In genomic region chr4:141101855-141102254, GRCm38 (mm10) we compare ENCODE assay signal across 10 mouse cellular contexts. TPM values are rescaled to one million over a fixed set of nuclear protein-coding genes. Genes with fewer than 3 reads are reported as not detected.
A peak's percentile ranks its signal among the peaks of the same experiment; 100 is the strongest.
DNase-seq lines count a peak whose midpoint lies in the region; ATAC-seq and TF ChIP-seq lines count a peak whose summit lies in the region.
"Had no signal": no experiment of that assay in that cellular context is flagged by ENCODE, and none has a peak within 500 bp of the region (broad histone marks: within the 10 kb centered on the region; RNA-seq: fewer than 3 reads in every experiment).

No protein-coding gene starts in this region.

- H3K4me2 ChIP-seq in liver, embryonic 12.5 days = no peak overlapping the region
- H3K4me2 ChIP-seq: stomach, embryonic 15.5 days had no signal

- H3K27me3 ChIP-seq in liver, adult 2 months (ENCODE audit: control insufficient read depth, insufficient read depth, low read length) = no peaks in the 10 kb centered on the region
- 0 out of 2 replicates have a peak, but pooled peaks cover 9% of the 10 kb centered on the region for H3K27me3 ChIP-seq in liver, embryonic 12.5 days (replicated peaks)
- H3K27me3 ChIP-seq: stomach, embryonic 15.5 days had no signal

- no peak for TF ChIP-seq POLR2A in liver, adult 2 months (IDR thresholded peaks at IDR 0.05; ENCODE audit: extremely low read depth, insufficient read depth, low read length)

- no peaks in the 10 kb centered on the region for H3K36me3 ChIP-seq in liver, adult 2 months (ENCODE audit: control insufficient read depth, insufficient read depth, low read length)
- H3K36me3 ChIP-seq in liver, embryonic 12.5 days = no peaks in the 10 kb centered on the region
- H3K36me3 ChIP-seq: stomach, embryonic 15.5 days had no signal

- DNase-seq in adrenal gland, postnatal 14 days = peak; percentile 69
- DNase-seq in adrenal gland, adult (ENCODE audit: inconsistent age in 2 of 2, low spot score in 1 of 2) = no peak
- DNase-seq in liver, adult 2 months (ENCODE audit: extremely low read depth, low read depth, low spot score) = no peak
- peak; percentile 37 for DNase-seq in c-Kit-positive CD71-negative TER-119-negative erythroid progenitor cells, embryonic 14.5 days (ENCODE audit: low read depth)
- DNase-seq in natural killer cell, adult 2 months (ENCODE audit: low spot score in 2 of 2) = no peak

- no peak for ATAC-seq in liver, embryonic 12.5 days
- ATAC-seq in megakaryocyte progenitor cell, adult 5-6 weeks (replicated peaks; ENCODE audit: poor library complexity) = peak; percentile 45; the same call in 1 of the 2 replicates
- no peak for ATAC-seq in inflammation-experienced regulatory T-cells, adult 6 months

- H3K4me1 ChIP-seq in liver, adult 2 months (ENCODE audit: control insufficient read depth, insufficient read depth, low read length) = no peaks in the 10 kb centered on the region; the same call in 1 of the 2 replicates
- H3K4me1 ChIP-seq in liver, embryonic 12.5 days = peaks cover 23% of the 10 kb centered on the region
- H3K4me1 ChIP-seq: stomach, embryonic 15.5 days had no signal

- H3K9me3 ChIP-seq in liver, embryonic 12.5 days (replicated peaks) = no peaks in the 10 kb centered on the region
- H3K9me3 ChIP-seq: stomach, embryonic 15.5 days had no signal

- peak; percentile 56 for TF ChIP-seq CTCF in liver, adult 2 months (IDR thresholded peaks at IDR 0.05; ENCODE audit: low read depth, low read length)

- WGBS in liver, adult 2 months = 67% methylated on average over 6 of the region's 6 CpGs
- 54% methylated on average over 6 of the region's 6 CpGs for WGBS in liver, embryonic 12.5 days (ENCODE audit: insufficient replicate concordance)

- no peak overlapping the region for H3K27ac ChIP-seq in liver, adult 2 months (replicated peaks; ENCODE audit: insufficient read depth, low read depth, low read length)
- no peak overlapping the region for H3K27ac ChIP-seq in liver, embryonic 12.5 days
- H3K27ac ChIP-seq: stomach, embryonic 15.5 days had no signal

- H3K9ac ChIP-seq in liver, adult 2 months (ENCODE audit: low read depth, low read length) = no peak overlapping the region
- no peak overlapping the region for H3K9ac ChIP-seq in liver, embryonic 12.5 days
- H3K9ac ChIP-seq: stomach, embryonic 15.5 days had no signal

- H3K4me3 ChIP-seq in liver, adult 2 months (ENCODE audit: insufficient read depth, low read depth, low read length) = no peak overlapping the region
- H3K4me3 ChIP-seq in liver, embryonic 12.5 days = no peak overlapping the region
- H3K4me3 ChIP-seq: stomach, embryonic 15.5 days had no signal

- no peaks in the 10 kb centered on the region for H3K79me2 ChIP-seq in liver, adult 2 months (ENCODE audit: control insufficient read depth, insufficient read depth, low read length)

RNA-seq across cellular contexts. Expression of gene Spata21, which starts 13.7 kb away (rescaled TPM):
- not detected in 2 replicates for total RNA-seq in adrenal gland, postnatal 14 days (2021)
- not detected in 2 replicates for total RNA-seq in liver, adult 2 months (2014; rRNA removed)
- polyA plus RNA-seq in liver, adult 2 months (2012; rRNA removed) = not detected in 2 replicates
- 0.05 TPM in 1 of 2 replicates, not detected in the other for polyA plus RNA-seq in liver, embryonic 12.5 days (2016; fragmentation: Nextera tagmentation; extraction: Ambion mirVana)
- total RNA-seq in megakaryocyte progenitor cell, adult 5-6 weeks (2015) = not detected in 2 replicates
- not detected in 2 replicates for total RNA-seq in megakaryocyte progenitor cell, adult 5-6 weeks (2017)
- 1 to 10 TPM; 1.1 to 1.5 (median 1.5) TPM for polyA plus RNA-seq in inflammation-experienced regulatory T-cells, adult 6 months (2017; shearing (Covaris generic))
- polyA plus RNA-seq: liver, embryonic 16.5 days had no signal

RNA-seq across cellular contexts. Expression of gene Necap2, which starts 23.7 kb away (rescaled TPM):
- 45.5 and 56.4 TPM in 2 replicates for total RNA-seq in adrenal gland, postnatal 14 days (2021)
- total RNA-seq in liver, adult 2 months (2014; rRNA removed) = 5.2 and 8.5 TPM in 2 replicates
- polyA plus RNA-seq in liver, adult 2 months (2012; rRNA removed) = 7.6 and 11.3 TPM in 2 replicates
- 136 and 143 TPM in 2 replicates for polyA plus RNA-seq in liver, embryonic 12.5 days (2016; fragmentation: Nextera tagmentation; extraction: Ambion mirVana)
- total RNA-seq in megakaryocyte progenitor cell, adult 5-6 weeks (2015) = 33.5 and 37.1 TPM in 2 replicates
- 50.4 and 64.3 TPM in 2 replicates for total RNA-seq in megakaryocyte progenitor cell, adult 5-6 weeks (2017)
- 10 to 100 TPM; 85.9 to 95.9 (median 91.8) TPM for polyA plus RNA-seq in inflammation-experienced regulatory T-cells, adult 6 months (2017; shearing (Covaris generic))

RNA-seq across cellular contexts. Expression of gene Szrd1, which starts 37.7 kb away (rescaled TPM):
- total RNA-seq in adrenal gland, postnatal 14 days (2021) = 105 and 107 TPM in 2 replicates
- 26.6 and 39.5 TPM in 2 replicates for total RNA-seq in liver, adult 2 months (2014; rRNA removed)
- polyA plus RNA-seq in liver, adult 2 months (2012; rRNA removed) = 43.6 and 46.8 TPM in 2 replicates
- 21.3 and 22.1 TPM in 2 replicates for polyA plus RNA-seq in liver, embryonic 12.5 days (2016; fragmentation: Nextera tagmentation; extraction: Ambion mirVana)
- total RNA-seq in megakaryocyte progenitor cell, adult 5-6 weeks (2015) = 33.2 and 43.0 TPM in 2 replicates
- total RNA-seq in megakaryocyte progenitor cell, adult 5-6 weeks (2017) = 38.8 and 52.7 TPM in 2 replicates
- 10 to 100 TPM; 37.9 to 88.5 (median 58.2) TPM for polyA plus RNA-seq in inflammation-experienced regulatory T-cells, adult 6 months (2017; shearing (Covaris generic))

RNA-seq across cellular contexts. Expression of gene Crocc, which starts 41.5 kb away (rescaled TPM):
- total RNA-seq in adrenal gland, postnatal 14 days (2021) = 7.1 and 9.8 TPM in 2 replicates
- total RNA-seq in liver, adult 2 months (2014; rRNA removed) = 0.67 and 0.74 TPM in 2 replicates
- polyA plus RNA-seq in liver, adult 2 months (2012; rRNA removed) = 0.76 and 1.7 TPM in 2 replicates
- polyA plus RNA-seq in liver, embryonic 12.5 days (2016; fragmentation: Nextera tagmentation; extraction: Ambion mirVana) = 1.8 and 2.0 TPM in 2 replicates
- total RNA-seq in megakaryocyte progenitor cell, adult 5-6 weeks (2015) = 1.1 and 3.3 TPM in 2 replicates
- total RNA-seq in megakaryocyte progenitor cell, adult 5-6 weeks (2017) = 5.8 and 6.0 TPM in 2 replicates
- 1 to 10 TPM in 1 of 3 experiments, under 1 TPM in 2; 0.67 to 1.2 (median 0.67) TPM for polyA plus RNA-seq in inflammation-experienced regulatory T-cells, adult 6 months (2017; shearing (Covaris generic))

RNA-seq across cellular contexts. Expression of gene Fbxo42, which starts 45.9 kb away (rescaled TPM):
- total RNA-seq in adrenal gland, postnatal 14 days (2021) = 21.7 and 23.5 TPM in 2 replicates
- total RNA-seq in liver, adult 2 months (2014; rRNA removed) = 2.0 and 2.8 TPM in 2 replicates
- polyA plus RNA-seq in liver, adult 2 months (2012; rRNA removed) = 4.6 and 6.3 TPM in 2 replicates
- 21.6 and 26.0 TPM in 2 replicates for polyA plus RNA-seq in liver, embryonic 12.5 days (2016; fragmentation: Nextera tagmentation; extraction: Ambion mirVana)
- 15.4 and 16.4 TPM in 2 replicates for total RNA-seq in megakaryocyte progenitor cell, adult 5-6 weeks (2015)
- total RNA-seq in megakaryocyte progenitor cell, adult 5-6 weeks (2017) = 10.5 and 11.4 TPM in 2 replicates
- polyA plus RNA-seq in inflammation-experienced regulatory T-cells, adult 6 months (2017; shearing (Covaris generic)) = 1 to 10 TPM; 5.5 to 6.3 (median 5.8) TPM

Comparison
In these comparisons a context has a peak if more than half of its experiments do, and no peak if none do; other contexts are left out.
1. DNase-seq: peak in adrenal gland, postnatal 14 days (single experiment) and c-Kit-positive CD71-negative TER-119-negative erythroid progenitor cells, embryonic 14.5 days (single experiment); none in adrenal gland, adult (0 of 2), liver, adult 2 months (single experiment) and natural killer cell, adult 2 months (0 of 2).